Mouse (Mus musculus) gastrocnemius, postnatal 36 days (tissue): ENCODE data around the gene Tmprss12. TPM values are rescaled to one million over a fixed set of nuclear protein-coding genes. Genes with fewer than 3 reads are reported as not detected.
"Not testable (repeated sequence)": the region's sequence is repeated elsewhere in the genome, so short reads cannot be mapped to it uniquely, and the experiment has no call there.

Source experiments
- DNase-seq, 2 experiments: peaks; one replicate each; pipeline ENCODE4 v3.0.0; 2022
- intact Hi-C: fragments of 180-260 bp; cut with DNase I; formaldehyde crosslinking; loops from one replicate; pipeline ENCODE4 v1.15.1; 2025
- total RNA-seq, 2 experiments: library from RNA; stranded (reverse); gene quantifications; 2 replicates each; pipeline ENCODE4 v1.2.3; 2021

The Tmprss12 gene
- total RNA-seq, 2 experiments from 2014 or later = not detected

DNA sequence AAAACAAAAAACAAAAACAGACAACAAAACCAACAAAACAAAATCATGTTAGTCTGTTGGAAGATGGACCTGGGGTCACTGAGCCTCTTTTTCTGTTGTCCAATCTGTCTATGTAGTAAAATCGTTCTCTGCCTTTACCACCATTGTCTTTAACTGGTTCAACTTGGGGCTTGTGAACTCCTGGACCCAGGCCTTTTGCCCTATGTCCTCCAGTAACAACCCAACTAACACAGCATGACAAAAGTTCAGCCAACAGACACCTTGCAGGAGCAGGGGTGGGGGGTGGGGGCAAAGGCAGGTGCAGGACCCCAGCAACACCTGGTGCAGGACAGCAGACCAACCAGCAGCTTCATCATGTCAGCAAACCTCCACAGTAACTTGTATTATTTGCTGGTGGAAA is 39.2 kb downstream of the Tmprss12 start:
- intact Hi-C loops = loop anchor here (5.0 kb wide), 1 partner anchor 53 kb away; no protein-coding TSS in a partner anchor

DNA sequence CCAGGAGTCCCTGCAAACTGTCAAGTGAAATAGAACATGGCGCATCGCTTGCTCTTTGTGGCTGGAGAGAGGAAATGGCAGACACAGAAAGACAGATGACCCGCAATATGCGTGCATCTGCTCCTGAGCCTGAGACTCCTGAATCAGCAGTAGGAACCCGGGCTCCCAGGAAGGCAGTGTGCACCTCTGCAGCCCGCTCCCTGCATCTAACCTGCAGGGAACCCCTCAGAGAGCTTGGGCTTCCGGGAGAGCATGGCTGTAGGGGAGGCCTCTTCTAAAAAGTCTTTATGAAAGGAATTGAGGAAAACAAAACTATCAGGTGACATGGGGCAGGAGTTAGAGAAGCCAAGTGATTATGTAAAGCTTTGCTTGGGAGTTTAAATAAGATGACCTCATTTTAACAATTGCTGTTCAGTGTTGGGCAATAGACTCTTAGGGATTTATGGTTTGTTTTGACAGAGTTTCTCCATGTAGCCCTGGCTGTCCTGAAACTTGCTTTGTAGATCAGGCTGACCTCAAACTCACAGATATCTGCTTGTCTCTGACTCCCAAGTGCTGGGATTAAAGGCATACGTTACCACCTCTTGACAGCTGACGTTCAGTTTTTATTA is 39.8 kb downstream of the Tmprss12 start:
- DNase-seq = no peak
- intact Hi-C loops = no loop called here

More for the DNA sequence above, 39.2 kb downstream of the Tmprss12 start:
- no peak for DNase-seq

DNA sequence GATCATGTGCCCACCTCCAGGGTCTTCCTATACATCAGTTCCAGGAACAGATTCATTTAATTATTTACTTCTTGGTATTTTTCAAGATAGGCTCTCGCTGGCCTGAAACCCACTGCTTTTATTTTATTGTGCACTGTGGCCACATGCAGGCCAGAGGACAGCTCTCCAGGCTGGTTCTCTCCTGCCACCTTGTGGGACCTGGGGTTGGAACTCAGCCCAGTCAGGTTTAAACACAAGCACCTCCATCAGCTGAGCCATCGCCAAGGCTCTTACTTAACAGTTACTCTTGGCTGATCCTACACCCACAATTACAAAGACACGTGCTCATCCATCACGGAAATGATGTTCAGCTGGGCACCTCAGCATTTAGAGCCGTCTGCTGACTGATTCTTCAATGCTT is 40.5 kb downstream of the Tmprss12 start:
- peak in 1 of 2 experiments; percentile 28 for DNase-seq
- intact Hi-C loops = no loop called here

DNA sequence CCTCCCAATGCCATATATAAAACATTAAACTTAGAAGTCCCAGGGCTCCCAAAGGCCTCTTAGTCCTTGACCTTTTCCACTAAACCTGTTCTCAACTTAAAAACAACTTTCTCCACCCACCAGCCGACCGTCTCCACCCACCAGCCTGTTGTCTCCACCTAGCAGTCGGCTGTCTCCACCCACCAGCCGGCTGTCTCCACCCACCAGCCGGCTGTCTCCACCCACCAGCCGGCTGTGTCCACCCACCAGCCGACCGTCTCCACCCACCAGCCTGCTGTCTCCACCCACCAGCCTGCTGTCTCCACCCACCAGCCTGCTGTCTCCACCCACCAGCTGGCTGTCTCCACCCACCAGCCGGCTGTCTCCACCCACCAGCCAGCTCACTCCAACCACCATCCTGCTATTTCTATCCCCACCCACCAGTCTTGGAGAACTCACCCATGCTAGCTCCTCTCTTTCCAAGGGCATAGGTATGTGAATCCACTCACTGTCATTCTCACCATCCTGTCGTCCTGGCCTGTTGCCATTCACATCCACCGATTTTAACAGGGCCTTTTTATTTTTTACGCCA is 43.5 kb downstream of the Tmprss12 start:
- no peak for DNase-seq
- intact Hi-C loops = no loop called here

DNA sequence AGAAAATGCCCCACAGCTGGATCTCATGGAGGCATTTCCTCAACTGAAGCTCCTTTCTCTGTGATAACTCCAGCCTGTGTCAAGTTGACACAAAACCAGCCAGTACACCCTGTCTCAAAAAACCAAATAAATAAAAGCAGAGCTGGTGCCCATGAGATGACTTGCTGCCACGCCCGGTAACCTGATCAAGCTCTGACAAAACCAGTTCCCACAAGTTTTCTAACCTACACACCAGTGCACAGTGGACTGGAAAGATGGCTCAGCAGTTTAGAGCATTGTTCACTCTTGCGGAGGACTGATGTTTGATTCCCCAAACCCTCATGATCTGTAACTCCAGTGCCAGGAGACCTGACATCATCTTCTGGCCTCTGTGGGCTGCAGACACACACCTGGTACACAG is 44.6 kb downstream of the Tmprss12 start:
- intact Hi-C loops = no loop called here
- no peak for DNase-seq

DNA sequence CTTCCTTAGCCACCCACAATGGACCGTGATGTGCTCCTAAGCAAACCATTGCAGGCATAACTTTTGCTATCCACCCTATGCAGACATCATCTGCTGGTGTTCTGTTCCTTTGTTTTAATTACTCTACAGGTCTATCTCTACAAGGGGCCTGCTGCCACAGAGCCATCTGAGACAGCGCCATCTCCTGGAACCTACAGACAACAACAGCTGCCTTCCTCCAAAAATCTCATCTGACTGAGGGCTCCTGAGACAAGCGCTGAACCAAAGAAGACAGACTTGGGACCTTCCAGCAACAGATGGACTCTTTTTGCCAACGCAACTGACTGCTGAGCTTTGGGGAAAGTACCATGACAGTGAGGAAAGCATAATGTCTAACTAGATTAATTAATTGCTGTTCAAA is 47.5 kb downstream of the Tmprss12 start:
- intact Hi-C loops, DNase-seq: not testable (repeated sequence)

DNA sequence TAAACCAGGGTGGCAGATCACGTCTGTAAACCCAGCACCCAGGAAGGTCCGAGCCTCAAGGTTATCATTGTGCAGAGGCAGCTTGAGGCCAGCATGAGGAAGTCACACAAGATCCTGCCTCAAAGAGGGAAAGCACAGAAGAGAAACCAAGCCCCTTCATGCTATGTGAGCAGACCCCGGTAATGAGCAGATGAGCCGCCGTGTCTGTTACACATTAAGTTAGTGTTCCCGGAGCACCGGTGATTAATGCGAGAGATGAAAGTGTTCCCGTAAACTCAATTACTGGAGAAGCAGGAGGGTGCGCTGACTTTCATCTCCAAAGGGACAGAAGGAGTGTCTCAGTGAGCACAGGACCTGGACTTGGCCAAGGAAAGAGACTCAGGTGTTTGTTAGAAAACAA is 48.7 kb downstream of the Tmprss12 start:
- DNase-seq, intact Hi-C loops: not testable (repeated sequence)

DNA sequence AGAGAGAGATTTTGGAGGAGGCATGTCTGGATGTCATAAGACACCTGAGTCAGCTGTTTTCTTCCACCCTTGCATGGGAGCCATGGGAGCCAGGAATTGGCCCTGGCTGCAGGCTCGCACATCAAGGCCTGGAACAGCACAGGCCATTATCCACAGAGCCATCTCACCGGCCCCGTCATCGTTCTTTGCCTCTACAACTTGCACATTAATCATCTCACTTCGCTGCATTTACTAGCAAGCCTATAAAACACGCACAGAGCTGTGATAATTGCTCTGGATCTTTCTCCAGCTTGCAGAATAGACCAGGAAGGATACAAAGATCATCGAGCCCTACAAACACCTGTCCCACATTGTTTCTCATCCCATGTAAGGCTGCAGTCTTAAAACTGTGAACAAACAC is 50.1 kb downstream of the Tmprss12 start:
- intact Hi-C loops = no loop called here
- no peak for DNase-seq

DNA sequence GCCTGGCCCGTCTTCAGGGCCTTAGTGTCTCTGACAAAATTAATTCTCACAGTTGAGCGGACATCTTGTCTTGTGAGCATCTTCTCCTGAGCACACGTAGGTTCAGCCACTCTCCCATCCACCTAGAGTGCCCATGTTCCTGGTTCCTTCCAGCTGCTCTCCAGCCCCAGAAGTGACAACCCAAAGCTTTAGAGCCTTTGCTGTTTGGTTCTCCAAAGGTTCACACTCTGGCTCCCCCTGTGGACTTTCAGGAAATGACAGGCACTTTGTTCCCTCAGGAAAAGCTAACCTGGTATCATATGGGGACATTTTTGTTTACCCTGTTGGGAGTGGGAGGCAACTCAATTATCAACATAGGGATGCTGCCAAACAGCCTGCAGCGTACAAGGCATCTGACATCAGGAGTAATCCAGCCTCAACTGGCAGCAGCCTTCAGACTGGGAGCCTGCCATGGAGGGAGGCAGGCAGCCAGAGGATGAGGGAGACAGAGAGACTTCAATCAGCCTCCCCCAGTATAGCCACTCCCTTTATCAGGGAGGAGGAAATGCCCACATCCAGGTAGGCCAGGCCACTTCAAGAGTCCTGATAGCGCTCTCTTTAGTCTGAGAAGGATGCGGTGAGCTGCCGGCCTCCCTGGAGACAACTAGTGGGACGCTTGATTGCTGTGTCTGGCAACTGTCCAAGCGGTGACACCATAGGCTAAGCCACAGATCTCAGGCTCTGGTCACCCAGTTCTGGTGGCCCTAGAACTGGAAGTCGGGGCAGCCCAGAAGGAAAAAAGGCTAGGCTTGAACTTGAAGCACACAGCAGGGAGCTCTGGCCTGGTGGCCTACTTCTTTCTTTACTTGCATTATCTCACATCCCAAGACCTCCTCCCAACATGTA is 51.7 kb downstream of the Tmprss12 start:
- DNase-seq, intact Hi-C loops: not testable (repeated sequence)

DNA sequence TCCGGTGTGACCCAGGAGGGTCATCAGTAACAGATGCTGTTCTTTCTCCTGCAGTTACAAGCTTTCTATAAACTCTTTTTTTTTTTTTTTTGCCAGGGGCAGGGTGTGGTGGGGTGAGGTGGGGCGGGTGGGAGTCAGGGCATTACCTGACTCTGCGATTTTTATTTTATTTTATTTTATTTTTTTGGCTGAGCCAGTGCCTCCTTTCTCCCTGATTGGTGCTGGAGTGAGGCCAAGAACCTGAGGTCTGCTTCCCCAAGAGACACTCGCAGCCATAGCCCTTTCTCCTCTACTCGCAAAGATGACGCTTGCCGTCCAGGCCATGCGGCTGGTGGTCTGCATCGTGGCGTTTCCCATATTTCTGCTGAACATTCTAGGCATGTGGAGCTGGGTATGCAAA is 54.0 kb downstream of the Tmprss12 start, which contains the start of gene Mettl7a3:
Gene Mettl7a3 (plus strand): TSS at position 301 of the 400 bp plus-strand sequence.
- DNase-seq = no peak
- intact Hi-C loops = no loop called here

DNA sequence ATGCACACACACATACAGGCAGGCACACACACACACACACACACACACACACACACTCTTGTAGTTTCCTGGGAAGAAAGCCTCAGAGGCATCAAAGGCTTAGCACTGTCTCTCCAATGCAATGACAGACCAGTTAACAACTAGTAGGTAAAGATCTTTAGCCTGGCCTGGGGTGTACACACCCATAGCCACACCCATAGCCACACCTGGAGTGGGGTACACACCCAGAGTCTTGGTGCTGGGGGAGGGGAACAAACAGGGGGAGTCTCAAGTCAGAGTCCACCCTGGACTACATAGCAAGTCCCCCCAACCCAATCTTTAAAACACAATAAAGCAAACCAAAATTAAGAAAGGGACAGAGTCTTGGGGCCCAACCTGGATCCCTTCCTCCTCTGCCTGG is 56.7 kb downstream of the Tmprss12 start:
- DNase-seq, intact Hi-C loops: not testable (repeated sequence)

DNA sequence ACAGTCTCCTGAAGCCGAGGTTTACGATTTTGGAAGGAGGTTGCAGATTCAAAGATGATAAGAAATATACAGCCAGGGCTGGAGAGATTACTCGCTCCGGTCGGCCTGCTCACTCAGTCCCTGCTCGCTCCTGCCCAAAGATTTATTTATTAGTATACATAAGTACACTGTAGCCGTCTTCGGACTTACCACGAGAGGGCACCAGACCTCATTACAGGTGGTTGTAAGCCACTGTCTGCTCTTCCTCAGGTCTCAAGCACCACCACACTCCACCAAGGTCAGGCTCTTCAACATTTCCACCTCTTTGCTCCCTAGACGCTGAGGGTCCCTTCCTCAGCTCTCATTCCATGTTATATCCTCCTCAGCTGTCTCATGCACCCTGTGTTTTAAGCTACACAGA is 57.2 kb downstream of the Tmprss12 start:
- peak in 1 of 2 experiments; percentile 49 for DNase-seq
- intact Hi-C loops = not testable (repeated sequence)

DNA sequence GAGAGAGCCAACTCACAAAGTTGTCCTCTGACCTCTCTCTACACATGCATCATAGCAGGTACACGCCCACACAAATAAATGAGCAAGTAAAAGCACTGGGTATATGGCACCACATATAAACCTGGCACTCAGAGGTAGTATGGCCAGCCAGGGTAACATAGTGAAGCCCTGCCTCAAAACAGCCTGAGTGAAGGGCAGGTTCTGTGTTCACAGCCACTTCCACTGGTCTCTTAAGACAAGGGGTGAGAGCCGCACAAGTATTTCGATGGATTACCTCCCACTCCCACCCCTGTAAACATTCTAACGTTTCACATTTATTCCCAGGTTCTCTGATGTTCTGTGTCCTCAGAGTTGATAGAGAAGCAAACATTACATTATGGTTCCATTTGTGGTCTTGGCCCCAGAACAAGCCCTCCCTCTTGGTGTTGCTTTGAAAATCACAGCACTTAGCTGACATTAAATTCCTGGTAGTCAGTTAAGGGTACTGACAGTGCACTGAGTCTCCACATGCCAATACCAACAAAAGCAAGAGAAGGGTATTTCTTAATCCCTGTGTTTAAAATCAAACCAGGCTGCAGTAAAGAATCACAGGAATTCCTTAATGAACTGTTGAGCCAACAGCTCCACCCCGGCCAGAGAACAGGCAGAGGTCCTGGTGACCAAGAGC is 60.8 kb downstream of the Tmprss12 start:
- DNase-seq, intact Hi-C loops: not testable (repeated sequence)

Other genes starting within 250 kb of the Tmprss12 start
- 1 to 10 TPM; 6.2 to 7.3 TPM for gene Dip2b, start 242.2 kb upstream of the Tmprss12 start, total RNA-seq
- gene Atf1, start 53.0 kb upstream of the Tmprss12 start, total RNA-seq = 10 to 100 TPM; 36.7 to 47.1 TPM
- gene Mettl7a1, start 23.3 kb downstream of the Tmprss12 start, total RNA-seq = 10 to 100 TPM; 27.9 to 31.9 TPM
- gene Mettl7a3, start 54.1 kb downstream of the Tmprss12 start, total RNA-seq = under 1 TPM; 0.17 to 0.33 TPM
- gene Methig1, start 72.3 kb downstream of the Tmprss12 start, total RNA-seq = not detected
- under 1 TPM; 0.20 to 0.25 TPM for gene Mettl7a2, start 72.4 kb downstream of the Tmprss12 start, total RNA-seq
- not detected for gene Higd1c, start 83.7 kb downstream of the Tmprss12 start, total RNA-seq
- gene Gm5475, start 141.3 kb downstream of the Tmprss12 start, total RNA-seq = not detected
- gene Slc11a2, start 144.2 kb downstream of the Tmprss12 start, total RNA-seq = 10 to 100 TPM; 37.5 to 48.9 TPM
- 1 to 10 TPM; 8.0 to 9.3 TPM for gene Letmd1, start 188.2 kb downstream of the Tmprss12 start, total RNA-seq
- 1 to 10 TPM; 2.3 to 2.5 TPM for gene Csrnp2, start 214.7 kb downstream of the Tmprss12 start, total RNA-seq